Mouse (Mus musculus): ENCODE measurements around the gene Bnipl. TPM values are rescaled to one million over a fixed set of nuclear protein-coding genes. Genes with fewer than 3 reads are reported as not detected.
"Not testable (repeated sequence)": the region's sequence is repeated elsewhere in the genome, so short reads cannot be mapped to it uniquely, and the experiment has no call there.

Gene Bnipl
- polyA plus RNA-seq, 1 experiment from 2014 or later: not detected

GRCm38 (mm10) chr3:95216655-95217254, 34.2 kb downstream of the Bnipl start:
- DNase-seq: no peak
- no peak for ATAC-seq (ENCODE audit: low FRiP score, low TSS enrichment)
- peak overlapping the region; percentile 78; the same call in 1 of the 2 replicates for H3K9ac ChIP-seq (replicated peaks; ENCODE audit: low read length)
- peaks cover 43% of the 10 kb centered on the region for H3K36me3 ChIP-seq (ENCODE audit: control insufficient read depth, insufficient read depth, low read length)
- H3K9me3 ChIP-seq (ENCODE audit: control insufficient read depth, low read length): no peaks in the 10 kb centered on the region
- H3K4me1 ChIP-seq (ENCODE audit: control insufficient read depth, insufficient read depth, low read length): peaks cover 13% of the 10 kb centered on the region; the same call in 1 of the 2 replicates
- WGBS: 25% methylated on average over 4 of the region's 4 CpGs
- H3K4me3 ChIP-seq (replicated peaks; ENCODE audit: low read depth, low read length): peak overlapping the region; percentile 73
- peak overlapping the region; percentile 96 for H3K27ac ChIP-seq (replicated peaks; ENCODE audit: low read depth, low read length)
- peak overlapping the region; percentile 65 for H3K4me2 ChIP-seq (ENCODE audit: low read length)
- H3K27me3 ChIP-seq (ENCODE audit: control insufficient read depth, insufficient read depth, low read length): no peaks in the 10 kb centered on the region

GRCm38 (mm10) chr3:95213609-95213975, 37.4 kb downstream of the Bnipl start:
- Histone ChIP-seq H3K9me3 (ENCODE audit: control insufficient read depth, low read length) (no peaks in the 10 kb centered on the region), H3K9ac (replicated peaks; ENCODE audit: low read length) (no peak overlapping the region), H3K4me2 (ENCODE audit: low read length) (no peak overlapping the region), H3K27ac (replicated peaks; ENCODE audit: low read depth, low read length) (no peak overlapping the region), H3K4me1 (ENCODE audit: control insufficient read depth, insufficient read depth, low read length) (peaks cover 13% of the 10 kb centered on the region; the same call in 1 of the 2 replicates), H3K36me3 (ENCODE audit: control insufficient read depth, insufficient read depth, low read length) (peaks cover 19% of the 10 kb centered on the region), H3K4me3 (replicated peaks; ENCODE audit: low read depth, low read length) (no peak overlapping the region), H3K27me3 (ENCODE audit: control insufficient read depth, insufficient read depth, low read length) (no peaks in the 10 kb centered on the region)
- ATAC-seq (ENCODE audit: low FRiP score, low TSS enrichment) (no peak), DNase-seq (no peak)
- WGBS: 94% methylated on average over 1 of the region's 1 CpGs

DNA sequence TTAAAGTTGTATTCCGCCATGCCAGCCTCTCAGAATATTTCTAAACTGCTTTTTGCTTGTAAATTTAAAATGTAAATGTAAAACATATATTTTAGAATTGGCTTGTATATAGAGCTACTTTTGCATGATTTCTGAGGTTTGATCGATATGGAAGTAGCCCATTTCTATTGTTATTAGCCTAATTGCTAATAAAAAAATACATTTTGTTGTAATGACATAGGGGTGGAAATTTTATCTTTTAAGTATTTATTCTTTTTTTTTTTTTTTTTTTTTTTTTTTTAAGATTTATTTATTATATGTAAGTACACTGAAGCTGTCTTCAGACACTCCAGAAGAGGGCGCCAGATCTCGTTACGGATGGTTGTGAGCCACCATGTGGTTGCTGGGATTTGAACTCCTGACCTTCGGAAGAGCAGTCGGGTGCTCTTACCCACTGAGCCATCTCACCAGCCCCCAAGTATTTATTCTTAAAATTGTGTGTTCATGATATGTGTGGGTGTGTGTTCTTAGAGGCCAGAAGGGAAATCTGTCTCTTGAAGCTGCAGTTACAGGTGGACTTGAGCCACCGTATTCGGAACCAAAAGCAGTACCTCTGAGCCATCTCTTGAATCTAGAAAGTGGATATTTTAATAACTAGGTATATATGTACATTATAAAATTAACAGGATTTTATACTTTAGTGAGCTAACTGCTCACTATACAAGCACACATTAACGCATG, 37.9 kb downstream of the Bnipl start:
- not testable (repeated sequence) for DNase-seq; H3K4me2 ChIP-seq (ENCODE audit: low read length); ATAC-seq (ENCODE audit: low FRiP score, low TSS enrichment); H3K27me3 ChIP-seq (ENCODE audit: control insufficient read depth, insufficient read depth, low read length); H3K4me1 ChIP-seq (ENCODE audit: control insufficient read depth, insufficient read depth, low read length); H3K9ac ChIP-seq (replicated peaks; ENCODE audit: low read length); H3K4me3 ChIP-seq (replicated peaks; ENCODE audit: low read depth, low read length); H3K27ac ChIP-seq (replicated peaks; ENCODE audit: low read depth, low read length); H3K9me3 ChIP-seq (ENCODE audit: control insufficient read depth, low read length)
- WGBS: 89% methylated on average over 9 of the region's 10 CpGs
- H3K36me3 ChIP-seq (ENCODE audit: control insufficient read depth, insufficient read depth, low read length): peaks cover 20% of the 10 kb centered on the region

DNA sequence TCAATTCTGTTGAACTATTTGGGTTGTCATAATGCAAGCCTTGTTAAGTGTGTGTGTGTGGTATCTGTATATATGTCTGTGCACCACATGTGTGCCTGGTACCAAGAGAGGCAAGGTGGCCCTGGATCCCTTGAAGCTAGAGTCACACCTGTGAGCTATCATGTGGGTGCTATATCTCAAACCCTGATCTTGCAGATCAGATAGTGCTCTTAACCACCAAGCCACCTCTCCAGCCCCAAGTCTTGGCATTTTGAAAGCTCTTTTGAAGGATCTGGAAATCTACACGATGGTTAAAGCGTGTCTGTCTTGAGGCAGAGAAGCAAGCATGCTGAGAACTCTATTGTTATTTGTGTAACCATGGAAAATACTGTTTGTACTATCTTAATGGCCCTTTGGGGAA, 40.4 kb downstream of the Bnipl start:
- Histone ChIP-seq H3K4me2 (ENCODE audit: low read length) (no peak overlapping the region), H3K9me3 (ENCODE audit: control insufficient read depth, low read length) (no peaks in the 10 kb centered on the region), H3K27me3 (ENCODE audit: control insufficient read depth, insufficient read depth, low read length) (no peaks in the 10 kb centered on the region), H3K4me1 (ENCODE audit: control insufficient read depth, insufficient read depth, low read length) (no peaks in the 10 kb centered on the region), H3K9ac (replicated peaks; ENCODE audit: low read length) (no peak overlapping the region), H3K36me3 (ENCODE audit: control insufficient read depth, insufficient read depth, low read length) (peaks cover 33% of the 10 kb centered on the region), H3K27ac (replicated peaks; ENCODE audit: low read depth, low read length) (no peak overlapping the region), H3K4me3 (replicated peaks; ENCODE audit: low read depth, low read length) (no peak overlapping the region)
- 52% methylated on average over 2 of the region's 2 CpGs for WGBS
- ATAC-seq (ENCODE audit: low FRiP score, low TSS enrichment): no peak
- DNase-seq: no peak

- Histone ChIP-seq H3K4me2 (ENCODE audit: low read length) (no peak overlapping the region), H3K9me3 (ENCODE audit: control insufficient read depth, low read length) (no peaks in the 10 kb centered on the region), H3K27ac (replicated peaks; ENCODE audit: low read depth, low read length) (no peak overlapping the region), H3K9ac (replicated peaks; ENCODE audit: low read length) (no peak overlapping the region), H3K27me3 (ENCODE audit: control insufficient read depth, insufficient read depth, low read length) (no peaks in the 10 kb centered on the region), H3K4me1 (ENCODE audit: control insufficient read depth, insufficient read depth, low read length) (no peaks in the 10 kb centered on the region), H3K36me3 (ENCODE audit: control insufficient read depth, insufficient read depth, low read length) (peaks cover 51% of the 10 kb centered on the region), H3K4me3 (replicated peaks; ENCODE audit: low read depth, low read length) (no peak overlapping the region)
- ATAC-seq (ENCODE audit: low FRiP score, low TSS enrichment) (no peak), DNase-seq (no peak)
- 89% methylated on average over 4 of the region's 4 CpGs for WGBS
These were observed 42.7 kb downstream of the Bnipl start for GRCm38 (mm10) chr3:95208286-95208685.

- Histone ChIP-seq H3K4me2 (ENCODE audit: low read length) (no peak overlapping the region), H3K36me3 (ENCODE audit: control insufficient read depth, insufficient read depth, low read length) (peaks cover 84% of the 10 kb centered on the region), H3K27ac (replicated peaks; ENCODE audit: low read depth, low read length) (no peak overlapping the region), H3K9me3 (ENCODE audit: control insufficient read depth, low read length) (no peaks in the 10 kb centered on the region), H3K9ac (replicated peaks; ENCODE audit: low read length) (no peak overlapping the region), H3K4me3 (replicated peaks; ENCODE audit: low read depth, low read length) (no peak overlapping the region), H3K4me1 (ENCODE audit: control insufficient read depth, insufficient read depth, low read length) (no peaks in the 10 kb centered on the region), H3K27me3 (ENCODE audit: control insufficient read depth, insufficient read depth, low read length) (no peaks in the 10 kb centered on the region)
- 94% methylated on average over 6 of the region's 6 CpGs for WGBS
- ATAC-seq (ENCODE audit: low FRiP score, low TSS enrichment): no peak
- DNase-seq: no peak
These were observed 47.1 kb downstream of the Bnipl start for GRCm38 (mm10) chr3:95203880-95204279.

GRCm38 (mm10) chr3:95200562-95200961, 50.4 kb downstream of the Bnipl start:
- Histone ChIP-seq H3K27me3 (ENCODE audit: control insufficient read depth, insufficient read depth, low read length) (no peaks in the 10 kb centered on the region), H3K4me1 (ENCODE audit: control insufficient read depth, insufficient read depth, low read length) (no peaks in the 10 kb centered on the region), H3K9ac (replicated peaks; ENCODE audit: low read length) (no peak overlapping the region), H3K9me3 (ENCODE audit: control insufficient read depth, low read length) (no peaks in the 10 kb centered on the region), H3K36me3 (ENCODE audit: control insufficient read depth, insufficient read depth, low read length) (peaks cover 85% of the 10 kb centered on the region), H3K4me3 (replicated peaks; ENCODE audit: low read depth, low read length) (no peak overlapping the region), H3K4me2 (ENCODE audit: low read length) (no peak overlapping the region), H3K27ac (replicated peaks; ENCODE audit: low read depth, low read length) (no peak overlapping the region)
- ATAC-seq (ENCODE audit: low FRiP score, low TSS enrichment) (no peak), DNase-seq (no peak)
- 69% methylated on average over 2 of the region's 2 CpGs for WGBS

- no peak overlapping the region for H3K9ac ChIP-seq (replicated peaks; ENCODE audit: low read length)
- H3K4me2 ChIP-seq (ENCODE audit: low read length): no peak overlapping the region
- H3K27me3 ChIP-seq (ENCODE audit: control insufficient read depth, insufficient read depth, low read length): no peaks in the 10 kb centered on the region
- no peak overlapping the region for H3K4me3 ChIP-seq (replicated peaks; ENCODE audit: low read depth, low read length)
- DNase-seq (no peak), ATAC-seq (ENCODE audit: low FRiP score, low TSS enrichment) (no peak)
- 56% methylated on average over 7 of the region's 7 CpGs for WGBS
- H3K9me3 ChIP-seq (ENCODE audit: control insufficient read depth, low read length): no peaks in the 10 kb centered on the region
- no peaks in the 10 kb centered on the region for H3K4me1 ChIP-seq (ENCODE audit: control insufficient read depth, insufficient read depth, low read length)
- H3K36me3 ChIP-seq (ENCODE audit: control insufficient read depth, insufficient read depth, low read length): peaks cover 84% of the 10 kb centered on the region
- H3K27ac ChIP-seq (replicated peaks; ENCODE audit: low read depth, low read length): no peak overlapping the region
These were observed 50.9 kb downstream of the Bnipl start for GRCm38 (mm10) chr3:95200132-95200531.

- Histone ChIP-seq H3K27ac (replicated peaks; ENCODE audit: low read depth, low read length) (no peak overlapping the region), H3K9me3 (ENCODE audit: control insufficient read depth, low read length) (no peaks in the 10 kb centered on the region), H3K4me1 (ENCODE audit: control insufficient read depth, insufficient read depth, low read length) (no peaks in the 10 kb centered on the region), H3K4me3 (replicated peaks; ENCODE audit: low read depth, low read length) (no peak overlapping the region), H3K36me3 (ENCODE audit: control insufficient read depth, insufficient read depth, low read length) (peaks cover 82% of the 10 kb centered on the region), H3K9ac (replicated peaks; ENCODE audit: low read length) (no peak overlapping the region), H3K27me3 (ENCODE audit: control insufficient read depth, insufficient read depth, low read length) (no peaks in the 10 kb centered on the region), H3K4me2 (ENCODE audit: low read length) (no peak overlapping the region)
- ATAC-seq (ENCODE audit: low FRiP score, low TSS enrichment) (no peak), DNase-seq (no peak)
- 85% methylated on average over 1 of the region's 1 CpGs for WGBS
These were observed 51.9 kb downstream of the Bnipl start for GRCm38 (mm10) chr3:95199101-95199500.

Measured in midbrain, embryonic 14.5 days (tissue).